Mouse (Mus musculus): ENCODE data around the gene Cxcl17. TPM values are rescaled to one million over a fixed set of nuclear protein-coding genes. Genes with fewer than 3 reads are reported as not detected.
A peak's percentile ranks its signal among the peaks of the same experiment; 100 is the strongest.
"Not testable (repeated sequence)": the region's sequence is repeated elsewhere in the genome, so short reads cannot be mapped to it uniquely, and the experiment has no call there.

The Cxcl17 gene
- total RNA-seq, 2 experiments from 2014 or later: not detected

DNA sequence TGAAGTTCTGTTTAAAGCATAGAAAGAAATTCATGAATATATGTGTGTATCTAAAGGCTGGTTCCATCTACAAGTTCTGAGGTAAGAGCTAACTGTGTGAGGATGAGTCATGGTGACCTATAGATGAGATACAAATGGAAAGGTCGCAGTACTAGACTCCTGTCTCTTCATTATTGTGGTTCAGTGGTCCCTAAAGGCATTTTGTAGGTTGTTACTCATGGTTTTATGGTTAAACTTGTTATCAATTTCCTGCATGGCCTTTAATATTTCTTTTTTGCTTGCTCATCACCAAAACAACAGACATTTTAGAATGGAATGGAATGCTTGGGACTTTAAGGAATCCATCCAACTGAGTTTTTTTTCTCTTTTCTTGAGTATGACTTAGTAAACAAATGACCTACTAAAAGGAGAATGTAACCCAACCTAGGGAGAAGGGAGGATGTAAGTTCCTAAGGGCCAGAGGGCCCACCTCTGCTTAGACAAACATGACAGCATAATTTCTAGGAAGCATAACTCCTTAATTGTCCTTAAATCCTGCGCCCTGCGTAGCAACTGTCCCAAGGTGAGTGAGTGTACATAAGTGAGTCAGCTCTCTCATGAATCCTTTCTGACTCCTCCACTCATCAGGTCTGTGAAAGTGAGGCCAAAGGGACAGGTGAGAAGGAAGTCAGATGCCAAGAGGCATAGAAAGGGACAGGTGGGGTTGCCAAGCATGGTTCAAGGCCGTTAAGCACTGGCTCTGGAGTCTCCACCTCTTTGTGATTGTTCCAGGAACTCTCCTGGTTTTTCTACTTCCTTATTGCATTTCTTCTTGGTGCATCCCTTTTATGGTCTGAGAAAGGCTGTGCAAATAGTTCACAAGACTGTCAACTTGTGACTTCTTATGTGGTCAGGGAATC, 17.4 kb upstream of the Cxcl17 start:
- no peak for DNase-seq (ENCODE audit: extremely low spot score in 1 of 2, low spot score in 2 of 2)
- intact Hi-C loops (cut with DNase I): loop anchor here (2.0 kb wide), 1 partner anchor 49 kb away; no protein-coding TSS in a partner anchor

DNA sequence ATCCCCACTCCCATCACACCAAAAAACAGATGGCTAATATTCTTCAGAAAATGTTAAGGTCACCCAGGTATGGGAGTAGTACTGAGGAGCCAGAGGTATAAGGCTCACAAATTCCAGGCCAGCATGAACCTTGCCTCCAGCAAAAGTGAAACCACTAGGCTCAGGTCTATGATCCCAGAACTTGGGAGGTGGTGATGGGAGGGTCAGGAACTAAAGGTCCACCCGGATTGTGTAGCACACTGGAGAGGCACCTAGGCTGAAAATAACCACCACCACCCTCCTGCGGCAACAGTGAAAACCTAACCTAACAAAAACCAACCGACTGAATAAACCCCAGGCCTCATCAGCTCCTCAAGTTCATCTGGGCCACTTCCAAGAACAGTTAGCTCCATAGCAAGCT, 15.6 kb upstream of the Cxcl17 start:
- intact Hi-C loops (cut with DNase I): loop anchor here (2.0 kb wide), 1 partner anchor 50 kb away; no protein-coding TSS in a partner anchor
- DNase-seq (ENCODE audit: extremely low spot score in 1 of 2, low spot score in 2 of 2): no peak

DNA sequence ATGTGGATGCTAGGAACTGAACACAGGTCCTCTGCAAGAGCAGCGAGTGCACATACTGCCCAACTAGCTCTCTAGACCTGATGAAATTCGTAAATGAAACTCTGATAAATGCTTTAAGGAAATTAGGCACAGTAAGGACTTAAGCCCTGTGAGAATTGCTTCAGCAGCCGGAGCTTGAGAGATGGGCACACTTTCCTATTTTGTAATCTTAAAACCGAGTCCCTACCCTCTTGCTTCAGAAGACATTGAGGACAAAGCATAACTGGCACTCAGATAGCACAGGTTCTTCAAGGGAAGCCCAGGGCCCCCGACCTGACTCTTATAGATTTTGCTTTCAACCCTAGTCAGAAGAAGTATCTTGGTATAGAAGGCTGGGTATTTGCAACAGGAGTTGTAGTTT, 14.5 kb upstream of the Cxcl17 start:
- intact Hi-C loops (cut with DNase I): no loop called here

DNA sequence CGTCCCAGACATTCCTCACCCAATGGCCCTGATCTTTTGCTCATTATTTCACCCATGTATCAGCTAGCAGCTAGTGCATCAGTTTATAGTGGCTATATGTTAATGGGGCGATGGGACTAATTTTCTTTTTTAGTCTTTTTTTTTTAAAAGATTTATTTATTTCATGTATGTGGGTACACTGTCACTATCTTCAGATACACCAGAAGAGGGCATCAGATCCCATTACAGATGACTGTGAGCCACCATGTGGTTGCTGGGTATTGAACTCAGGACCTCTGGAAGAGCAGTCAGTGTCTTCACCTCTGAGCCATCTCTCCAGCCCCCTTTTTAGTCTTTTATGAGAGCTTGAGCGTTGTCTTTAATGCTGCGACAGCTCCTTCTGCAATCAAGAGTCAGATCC, 13.7 kb upstream of the Cxcl17 start:
- intact Hi-C loops (cut with DNase I): not testable (repeated sequence)

More for the DNA sequence above, 14.5 kb upstream of the Cxcl17 start:
- DNase-seq (ENCODE audit: extremely low spot score in 1 of 2, low spot score in 2 of 2): no peak

DNA sequence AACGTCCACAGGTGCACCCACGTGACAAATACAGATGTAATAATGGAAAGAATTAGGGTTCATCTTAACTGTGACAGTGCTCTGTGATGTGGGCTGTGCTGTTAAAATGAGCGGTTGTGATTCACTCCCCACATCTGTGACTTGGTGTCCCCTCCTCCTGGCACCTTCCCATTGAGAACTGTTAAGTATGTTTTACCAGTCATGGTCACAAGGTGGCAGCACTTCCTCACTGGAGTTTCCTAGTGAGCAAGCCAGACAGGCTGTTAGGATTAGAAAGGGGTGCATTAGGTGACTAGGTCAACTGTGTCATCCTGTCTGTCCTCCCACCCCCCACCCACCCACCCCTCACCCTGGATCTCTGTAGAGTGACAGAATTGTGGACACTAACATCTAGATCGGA, 11.7 kb upstream of the Cxcl17 start:
- intact Hi-C loops (cut with DNase I): loop anchor here (1.0 kb wide), 1 partner anchor 175 kb away; no protein-coding TSS in a partner anchor

More for the DNA sequence above, 13.7 kb upstream of the Cxcl17 start:
- not testable (repeated sequence) for DNase-seq (ENCODE audit: extremely low spot score in 1 of 2, low spot score in 2 of 2)

DNA sequence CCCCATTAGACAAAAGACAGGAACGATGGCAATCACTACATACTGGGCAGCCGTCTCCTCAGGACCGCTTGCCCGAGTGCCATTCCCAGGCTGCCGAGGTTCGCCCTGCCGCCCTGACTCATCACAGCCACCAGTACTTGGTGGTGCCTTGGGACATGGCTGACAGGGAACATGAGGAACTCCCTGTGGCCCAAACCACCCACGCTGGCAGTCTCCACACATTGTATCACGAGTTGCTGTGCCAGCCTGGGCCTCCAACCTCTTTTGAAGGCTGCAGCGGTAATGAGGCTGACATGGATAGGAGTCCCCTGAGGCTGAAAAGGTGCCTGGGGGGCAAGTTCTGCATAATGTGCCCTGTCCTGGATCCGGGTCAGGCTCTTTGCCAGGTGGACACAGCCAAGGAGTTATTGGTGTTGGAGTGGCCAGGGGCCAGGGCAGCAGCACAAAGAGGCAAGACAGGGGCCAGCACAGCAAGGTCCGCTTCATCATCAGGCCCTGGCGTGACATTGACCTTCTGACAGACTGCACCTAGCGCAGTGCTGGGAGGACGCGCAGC, 9.7 kb upstream of the Cxcl17 start:
- peak in 1 of 2 experiments; percentile 41 for DNase-seq (ENCODE audit: extremely low spot score in 1 of 2, low spot score in 2 of 2)
- intact Hi-C loops (cut with DNase I): no loop called here

More for the DNA sequence above, 11.7 kb upstream of the Cxcl17 start:
- DNase-seq (ENCODE audit: extremely low spot score in 1 of 2, low spot score in 2 of 2): peak; percentile 67 to 81

DNA sequence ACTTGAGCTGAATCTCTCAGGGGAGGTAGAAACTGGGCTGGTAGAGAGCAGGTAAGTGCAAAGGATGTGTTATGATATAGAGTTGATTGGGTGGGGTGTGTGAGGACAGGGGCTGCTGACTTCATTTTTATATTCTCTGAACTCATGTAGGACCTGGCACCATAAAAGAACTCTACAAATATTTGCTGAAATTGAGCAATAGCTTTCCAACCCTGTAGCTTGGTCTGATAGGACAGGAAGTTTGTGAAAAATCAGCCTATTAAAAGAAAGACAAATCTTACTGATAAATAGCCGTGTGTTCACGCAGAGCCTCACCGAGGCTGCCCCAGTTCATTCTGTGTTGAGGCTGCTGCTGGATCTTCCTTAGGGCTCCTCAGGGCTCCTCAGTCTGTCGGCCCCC, 7.3 kb upstream of the Cxcl17 start:
- no peak for DNase-seq (ENCODE audit: extremely low spot score in 1 of 2, low spot score in 2 of 2)
- intact Hi-C loops (cut with DNase I): no loop called here

DNA sequence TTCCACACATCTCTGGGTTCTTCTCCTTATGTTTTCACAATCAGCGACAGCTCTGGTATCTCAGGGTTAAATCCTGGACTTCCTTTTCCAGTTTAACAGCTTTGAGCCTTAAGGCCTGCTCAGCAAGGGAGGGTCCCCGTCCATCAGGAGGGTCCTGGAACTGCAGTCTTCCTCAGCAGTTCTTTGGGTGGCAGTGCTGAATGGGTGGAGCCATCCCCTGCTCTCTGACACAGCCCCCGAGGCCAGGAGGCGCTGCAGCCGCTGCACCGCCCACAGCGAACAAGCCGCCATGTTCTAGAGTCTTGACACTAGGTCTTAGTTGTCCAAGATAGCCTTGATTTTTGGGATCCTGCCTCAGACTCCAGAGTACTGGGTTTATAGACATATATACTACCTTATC, 6.8 kb upstream of the Cxcl17 start:
- no peak for DNase-seq (ENCODE audit: extremely low spot score in 1 of 2, low spot score in 2 of 2)
- intact Hi-C loops (cut with DNase I): no loop called here

DNA sequence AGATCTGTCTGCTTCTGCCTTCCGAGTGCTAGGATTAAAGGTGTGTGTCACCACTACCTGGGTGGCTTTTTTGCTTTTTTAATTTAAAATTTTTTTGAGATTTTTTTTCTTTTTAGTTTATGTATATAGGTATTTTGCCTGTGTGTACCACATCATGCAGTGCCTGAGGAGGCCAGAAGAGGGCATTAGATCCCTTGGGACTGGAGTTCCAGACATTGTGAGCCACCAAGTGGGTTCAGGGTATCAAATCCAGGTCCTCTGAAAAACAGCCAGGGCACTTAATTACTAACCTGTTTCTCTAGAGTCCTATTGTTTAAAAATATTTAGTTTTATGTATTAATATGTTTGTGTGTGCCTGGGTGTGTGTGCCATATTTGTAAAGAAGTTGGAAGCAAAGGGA, 4.9 kb upstream of the Cxcl17 start:
- DNase-seq (ENCODE audit: extremely low spot score in 1 of 2, low spot score in 2 of 2): no peak
- intact Hi-C loops (cut with DNase I): no loop called here

DNA sequence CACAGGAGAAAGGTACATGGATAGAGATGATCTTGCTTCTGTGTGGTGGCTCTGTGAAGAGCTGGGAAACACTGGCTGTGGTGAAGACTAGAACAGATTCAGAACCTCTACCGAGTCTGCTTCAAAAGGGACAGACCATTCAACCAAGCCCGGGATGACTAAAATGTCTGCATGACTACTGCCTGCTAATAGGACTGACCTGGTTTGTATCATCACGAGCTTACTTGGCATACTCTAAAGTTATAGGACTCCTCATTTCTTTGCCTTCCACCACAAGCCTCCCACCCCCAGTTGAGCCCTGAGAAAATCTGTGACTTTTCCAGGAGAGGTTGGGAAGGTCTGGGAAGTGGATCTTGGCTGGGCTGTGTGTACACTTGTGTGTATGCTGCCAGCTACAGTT, 825 bp downstream of the Cxcl17 start:
- intact Hi-C loops (cut with DNase I): no loop called here
- DNase-seq (ENCODE audit: extremely low spot score in 1 of 2, low spot score in 2 of 2): no peak

DNA sequence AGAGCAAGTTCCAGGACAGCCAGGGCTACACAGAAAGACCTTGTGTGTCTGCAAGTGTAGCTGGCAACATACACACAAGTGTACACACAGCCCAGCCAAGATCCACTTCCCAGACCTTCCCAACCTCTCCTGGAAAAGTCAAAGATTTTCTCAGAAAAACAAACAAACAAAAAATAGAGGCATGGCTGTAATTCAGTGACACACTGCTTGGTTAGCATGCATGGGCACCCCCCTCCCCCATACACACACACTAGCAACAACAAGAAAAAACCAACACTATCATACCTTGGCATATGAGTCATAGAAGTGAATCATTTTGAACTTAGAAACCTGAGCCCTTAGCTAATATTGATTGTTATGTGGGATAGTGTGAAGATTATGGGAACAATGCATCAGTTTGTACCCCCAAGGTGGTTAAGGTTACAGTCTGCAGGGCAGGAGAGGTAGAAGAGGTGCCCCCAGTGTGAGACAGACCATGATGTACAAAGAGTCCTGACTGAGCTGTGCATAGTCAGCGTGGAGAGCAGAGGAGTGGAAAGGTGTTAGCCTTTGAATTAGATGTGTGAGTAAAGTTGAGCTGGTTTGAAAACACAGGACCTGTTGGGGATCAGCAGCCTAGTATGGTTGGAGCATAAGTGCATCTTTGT, 1.6 kb downstream of the Cxcl17 start:
- no peak for DNase-seq (ENCODE audit: extremely low spot score in 1 of 2, low spot score in 2 of 2)
- intact Hi-C loops (cut with DNase I): no loop called here

DNA sequence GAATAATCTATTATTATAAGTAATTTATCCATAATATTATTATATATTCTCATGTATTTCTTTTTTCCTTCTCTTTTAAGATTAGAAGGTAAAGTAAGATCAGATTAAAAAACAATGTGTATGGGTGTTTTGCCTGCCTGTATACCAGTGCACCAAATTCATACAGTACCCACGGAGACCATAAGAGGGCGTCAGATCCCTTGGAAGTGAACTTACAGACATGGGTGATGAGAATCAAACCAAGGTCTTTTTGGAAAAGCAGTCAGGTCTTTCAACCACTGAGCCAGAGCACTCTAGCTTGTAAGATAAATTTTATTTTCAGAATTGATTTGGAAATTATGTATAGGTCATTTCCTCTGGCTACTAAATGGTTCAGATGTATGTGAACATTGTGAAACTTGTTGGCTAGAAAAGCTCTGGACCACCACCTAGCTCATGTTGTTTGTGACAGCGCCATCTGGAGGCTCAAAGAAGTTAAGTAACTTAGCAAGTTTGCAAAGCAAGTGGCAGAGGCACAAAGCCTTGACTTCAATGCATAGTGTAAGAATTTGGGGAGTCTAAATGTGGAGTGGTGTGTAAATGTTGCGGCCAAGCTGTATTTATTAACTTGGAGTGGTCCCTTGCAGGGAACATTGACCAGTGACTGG, 3.4 kb downstream of the Cxcl17 start:
- no peak for DNase-seq (ENCODE audit: extremely low spot score in 1 of 2, low spot score in 2 of 2)
- intact Hi-C loops (cut with DNase I): no loop called here

DNA sequence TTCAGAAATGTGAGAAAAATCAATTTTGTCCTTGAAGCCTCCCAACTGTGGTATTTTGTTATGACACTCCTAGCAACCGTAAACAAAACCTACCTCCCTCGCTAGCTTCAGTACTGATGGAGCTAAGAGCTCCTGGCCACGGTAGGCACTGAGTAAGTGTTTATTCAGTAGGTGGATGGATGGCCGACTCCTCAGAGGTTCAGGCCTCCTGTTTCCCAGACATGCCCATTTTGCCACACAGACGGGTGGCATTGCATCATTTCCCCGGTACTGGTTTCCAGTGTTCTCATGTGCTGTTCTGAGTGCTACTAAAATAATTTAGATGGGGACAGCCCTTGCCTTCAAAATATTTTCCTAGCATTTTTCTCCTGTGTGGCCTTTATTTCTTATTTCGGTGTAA, 6.2 kb downstream of the Cxcl17 start:
- intact Hi-C loops (cut with DNase I): no loop called here
- no peak for DNase-seq (ENCODE audit: extremely low spot score in 1 of 2, low spot score in 2 of 2)

DNA sequence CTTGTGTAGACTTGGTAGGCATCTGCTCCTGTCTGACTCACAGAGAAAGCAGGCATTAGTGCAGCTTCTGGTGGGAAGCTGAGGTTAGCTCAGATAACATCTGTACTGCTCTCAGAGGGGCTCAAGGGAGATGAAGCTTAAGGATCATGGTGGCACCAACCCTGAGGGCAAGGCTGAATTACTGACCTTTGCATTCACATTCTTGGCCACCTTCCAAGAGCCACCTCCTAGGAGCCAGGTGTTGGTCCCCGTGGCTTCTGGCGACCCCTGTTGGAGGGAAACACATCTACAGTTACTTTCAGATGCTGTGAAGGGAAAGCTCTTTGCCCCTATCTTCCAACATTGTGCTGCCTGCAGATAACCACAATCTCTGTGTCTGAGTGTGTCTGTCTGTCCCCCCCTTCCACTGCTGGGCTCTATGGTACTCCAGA, 10.0 kb downstream of the Cxcl17 start:
- DNase-seq (ENCODE audit: extremely low spot score in 1 of 2, low spot score in 2 of 2): no peak
- intact Hi-C loops (cut with DNase I): no loop called here

DNA sequence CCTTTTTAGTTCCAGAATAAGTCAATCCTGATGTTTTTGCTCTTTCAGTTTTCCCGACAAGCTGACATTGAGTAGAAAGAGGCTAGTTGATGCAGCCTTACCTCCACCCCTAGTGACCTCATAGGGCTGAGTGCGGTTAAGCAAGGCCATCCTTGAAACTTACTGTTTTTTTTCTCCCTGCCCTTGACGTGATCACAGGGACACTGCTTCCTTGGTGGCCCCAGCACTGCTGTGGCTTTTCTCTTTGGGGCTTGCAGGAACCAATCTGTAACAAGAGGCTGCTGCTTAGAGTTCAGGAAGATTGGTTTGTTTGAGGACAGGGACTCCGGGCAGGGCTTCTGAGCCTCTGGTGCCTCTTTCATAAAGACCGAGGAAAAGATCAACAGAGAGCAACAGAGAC, 10.7 kb downstream of the Cxcl17 start:
- no peak for DNase-seq (ENCODE audit: extremely low spot score in 1 of 2, low spot score in 2 of 2)
- intact Hi-C loops (cut with DNase I): no loop called here

DNA sequence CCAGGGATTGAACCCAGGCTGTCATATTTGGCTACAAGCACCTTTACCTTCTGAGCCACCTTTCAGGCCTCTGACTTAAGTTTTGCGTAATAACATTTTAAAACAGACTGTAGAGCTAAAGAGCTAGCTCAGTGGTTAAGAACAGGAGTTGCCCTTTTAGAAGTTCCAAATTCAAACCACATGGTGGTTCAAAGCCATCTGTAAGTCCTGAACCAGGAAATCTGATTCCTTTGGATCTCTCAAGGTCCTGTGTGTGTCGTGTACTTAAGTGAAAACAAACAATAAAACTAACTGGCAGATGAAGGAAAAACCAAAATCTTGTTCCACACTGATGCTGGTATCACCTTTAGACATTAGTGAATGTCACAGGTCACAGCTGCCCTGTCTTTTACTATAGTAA, 11.1 kb downstream of the Cxcl17 start:
- intact Hi-C loops (cut with DNase I): no loop called here
- DNase-seq (ENCODE audit: extremely low spot score in 1 of 2, low spot score in 2 of 2): no peak

DNA sequence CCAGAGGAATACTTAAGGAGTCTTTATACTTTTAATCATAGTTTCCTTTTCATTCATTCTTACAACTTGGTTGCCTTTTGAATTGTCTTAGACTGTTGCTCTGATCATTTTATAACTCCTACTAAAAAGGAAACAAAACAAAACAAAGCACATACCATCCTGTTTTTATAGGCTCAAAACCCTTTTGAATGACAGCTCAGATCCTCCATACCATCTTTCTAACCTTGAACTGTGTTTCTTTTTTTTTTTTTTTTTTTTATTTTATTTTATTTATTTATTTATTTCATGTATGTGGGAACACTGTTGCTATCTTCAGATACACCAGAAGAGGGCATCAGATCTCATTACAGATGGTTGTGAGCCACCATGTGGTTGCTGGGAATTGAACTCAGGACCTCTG, 13.7 kb downstream of the Cxcl17 start:
- intact Hi-C loops (cut with DNase I); DNase-seq (ENCODE audit: extremely low spot score in 1 of 2, low spot score in 2 of 2): not testable (repeated sequence)

DNA sequence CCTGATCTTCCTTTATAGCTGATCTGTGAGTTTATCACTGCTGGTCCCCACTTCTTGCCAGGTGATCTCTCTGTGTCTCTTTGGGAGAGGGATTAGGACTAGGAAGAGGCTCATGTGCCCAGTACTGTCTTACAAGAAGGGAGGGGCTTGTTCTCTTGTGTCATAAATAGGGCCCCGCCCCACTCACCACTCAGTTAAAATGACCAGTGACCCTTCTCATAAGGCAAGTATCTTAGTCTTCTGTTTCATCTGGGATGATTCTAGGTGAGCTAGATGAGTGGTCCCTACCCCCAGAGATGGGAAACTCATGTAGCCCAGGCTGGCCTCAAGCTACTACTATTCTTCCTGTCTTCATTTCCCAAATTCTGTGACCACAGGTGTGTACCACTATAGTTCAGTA, 14.1 kb downstream of the Cxcl17 start, which contains the start of gene Lipe:
TSS of gene Lipe (minus strand) at position 101 of the 400 bp plus-strand sequence.
- no peak for DNase-seq (ENCODE audit: extremely low spot score in 1 of 2, low spot score in 2 of 2)
- intact Hi-C loops (cut with DNase I): no loop called here

DNA sequence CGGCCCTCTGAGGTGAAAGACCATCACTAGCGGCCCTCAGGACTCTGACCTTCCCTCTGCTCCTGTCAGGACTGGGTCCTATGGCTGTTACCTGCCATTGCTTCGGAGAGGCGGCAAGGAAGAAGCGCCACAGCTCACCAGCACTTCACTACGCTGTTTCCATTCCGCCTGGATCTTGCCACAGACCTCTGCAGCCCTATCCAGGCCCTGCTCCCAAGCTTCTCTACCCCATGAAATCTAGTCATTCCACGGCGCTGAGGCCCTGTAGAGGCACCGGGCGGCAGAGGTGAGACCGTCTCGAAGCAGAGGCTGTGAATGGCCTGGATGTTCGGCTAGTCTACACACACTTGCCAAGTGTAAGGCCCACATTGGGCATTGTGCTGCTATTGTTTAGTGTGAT, 16.1 kb downstream of the Cxcl17 start:
- no peak for DNase-seq (ENCODE audit: extremely low spot score in 1 of 2, low spot score in 2 of 2)
- intact Hi-C loops (cut with DNase I): no loop called here

All from left cerebral cortex, postnatal 10 days (tissue).